In genomic region chr5:15948290-15949037, GRCm38 (mm10) we compare ENCODE assay signal across 17 mouse cellular contexts. TPM values are rescaled to one million over a fixed set of nuclear protein-coding genes. Genes with fewer than 3 reads are reported as not detected.
A peak's percentile ranks its signal among the peaks of the same experiment; 100 is the strongest.
DNase-seq lines count a peak whose midpoint lies in the region; ATAC-seq and TF ChIP-seq lines count a peak whose summit lies in the region.
"Had no signal": no experiment of that assay in that cellular context is flagged by ENCODE, and none has a peak within 500 bp of the region (broad histone marks: within the 10 kb centered on the region; RNA-seq: fewer than 3 reads in every experiment).

No protein-coding gene starts in this region.

- 0 out of 2 replicates have a peak, but pooled peaks cover 4% of the 10 kb centered on the region for H3K36me3 ChIP-seq in forebrain, embryonic 12.5 days (replicated peaks)
- peaks cover 2% of the 10 kb centered on the region; the same call in 1 of the 2 replicates for H3K36me3 ChIP-seq in forebrain, embryonic 10.5 days (replicated peaks)
- no peaks in the 10 kb centered on the region for H3K36me3 ChIP-seq in hindbrain, embryonic 12.5 days
- H3K36me3 ChIP-seq in midbrain, postnatal 0 days (ENCODE audit: insufficient read depth, low read length) = no peaks in the 10 kb centered on the region

- TF ChIP-seq CTCF in midbrain, postnatal 0 days (IDR thresholded peaks at IDR 0.05) = no peak

- H3K27ac ChIP-seq in forebrain, embryonic 12.5 days = no peak overlapping the region
- no peak overlapping the region for H3K27ac ChIP-seq in forebrain, embryonic 10.5 days
- H3K27ac ChIP-seq in hindbrain, embryonic 12.5 days = no peak overlapping the region; the same call in 1 of the 2 replicates
- no peak overlapping the region for H3K27ac ChIP-seq in midbrain, postnatal 0 days (ENCODE audit: low read depth, low read length)
- H3K27ac ChIP-seq: macrophage had no signal

- no peak for DNase-seq in forebrain, embryonic 10.5 days (ENCODE audit: extremely low spot score, low spot score)
- DNase-seq in R1 (ENCODE audit: low read depth, low spot score) = peak; percentile 6
- DNase-seq in midbrain, postnatal 0 days (ENCODE audit: low spot score) = peak; percentile 33
- DNase-seq in layer of hippocampus, postnatal 25 days (ENCODE audit: extremely low spot score in 1 of 2, low spot score in 1 of 2) = no peak
- no peak for DNase-seq in heart, postnatal 25 days (ENCODE audit: low spot score)
- DNase-seq: adrenal gland, adult 2 months; cerebellum, adult 11 months; gastrocnemius, postnatal 36 days; kidney, adult 9 months; lung, adult 2 months; right cerebral cortex, postnatal 14 days had no signal

- intact Hi-C loops in heart, postnatal 25 days (cut with DNase I) = no loop called here

- WGBS in forebrain, embryonic 12.5 days = 85% methylated on average over 6 of the region's 6 CpGs
- WGBS in forebrain, embryonic 10.5 days = 92% methylated on average over 6 of the region's 6 CpGs
- 66% methylated on average over 6 of the region's 6 CpGs for WGBS in hindbrain, embryonic 12.5 days
- WGBS in midbrain, postnatal 0 days = 73% methylated on average over 6 of the region's 6 CpGs

- H3K9ac ChIP-seq in forebrain, embryonic 12.5 days = no peak overlapping the region
- no peak overlapping the region for H3K9ac ChIP-seq in hindbrain, embryonic 12.5 days
- H3K9ac ChIP-seq in midbrain, postnatal 0 days (replicated peaks; ENCODE audit: low read length, poor library complexity, severe bottlenecking) = no peak overlapping the region

- H3K4me2 ChIP-seq in forebrain, embryonic 12.5 days = no peak overlapping the region
- no peak overlapping the region for H3K4me2 ChIP-seq in hindbrain, embryonic 12.5 days (replicated peaks)
- no peak overlapping the region for H3K4me2 ChIP-seq in midbrain, postnatal 0 days (ENCODE audit: low read depth, low read length, poor library complexity, severe bottlenecking)
- H3K4me2 ChIP-seq: liver, embryonic 11.5 days had no signal

- no peaks in the 10 kb centered on the region for H3K9me3 ChIP-seq in forebrain, embryonic 12.5 days
- no peaks in the 10 kb centered on the region for H3K9me3 ChIP-seq in forebrain, embryonic 10.5 days
- no peaks in the 10 kb centered on the region for H3K9me3 ChIP-seq in hindbrain, embryonic 12.5 days (replicated peaks)
- no peaks in the 10 kb centered on the region for H3K9me3 ChIP-seq in midbrain, postnatal 0 days (ENCODE audit: low read length)

- no peaks in the 10 kb centered on the region for H3K27me3 ChIP-seq in forebrain, embryonic 12.5 days
- no peaks in the 10 kb centered on the region for H3K27me3 ChIP-seq in forebrain, embryonic 10.5 days (ENCODE audit: poor library complexity, severe bottlenecking)
- H3K27me3 ChIP-seq in hindbrain, embryonic 12.5 days = peaks cover 10% of the 10 kb centered on the region
- H3K27me3 ChIP-seq in midbrain, postnatal 0 days (ENCODE audit: insufficient read depth, low read length) = no peaks in the 10 kb centered on the region
- H3K27me3 ChIP-seq: CH12.LX had no signal

- H3K4me1 ChIP-seq in forebrain, embryonic 12.5 days = no peaks in the 10 kb centered on the region
- H3K4me1 ChIP-seq in forebrain, embryonic 10.5 days = no peaks in the 10 kb centered on the region
- no peaks in the 10 kb centered on the region for H3K4me1 ChIP-seq in hindbrain, embryonic 12.5 days
- no peaks in the 10 kb centered on the region for H3K4me1 ChIP-seq in midbrain, postnatal 0 days (ENCODE audit: insufficient read depth, low read length)

- H3K4me3 ChIP-seq in forebrain, embryonic 12.5 days (replicated peaks) = no peak overlapping the region
- H3K4me3 ChIP-seq in forebrain, embryonic 10.5 days = no peak overlapping the region
- no peak overlapping the region for H3K4me3 ChIP-seq in hindbrain, embryonic 12.5 days
- H3K4me3 ChIP-seq in midbrain, postnatal 0 days (ENCODE audit: low read depth, low read length) = no peak overlapping the region
- H3K4me3 ChIP-seq: erythroblast, embryonic 14.5 days had no signal

- peak; percentile 46; the same call in 1 of the 2 replicates for ATAC-seq in forebrain, embryonic 12.5 days (ENCODE audit: low FRiP score)
- peak; percentile 87 for ATAC-seq in hindbrain, embryonic 12.5 days (ENCODE audit: low FRiP score)
- no peak; the same call in 1 of the 2 replicates for ATAC-seq in midbrain, postnatal 0 days (ENCODE audit: low FRiP score)

RNA-seq across cellular contexts. Expression of gene Cacna2d1, which starts 14.0 kb away (rescaled TPM):
- 30.3 and 36.7 TPM in 2 replicates for polyA plus RNA-seq in forebrain, embryonic 12.5 days (2016; fragmentation: Nextera tagmentation; extraction: Ambion mirVana)
- polyA plus RNA-seq in forebrain, embryonic 10.5 days (2016; fragmentation: Nextera tagmentation; extraction: Ambion mirVana) = 3.9 and 6.4 TPM in 2 replicates
- polyA plus RNA-seq in hindbrain, embryonic 12.5 days (2016; fragmentation: Nextera tagmentation; extraction: Ambion mirVana) = 41.3 and 44.7 TPM in 2 replicates
- 77.8 and 107 TPM in 2 replicates for total RNA-seq in midbrain, postnatal 0 days (2014; rRNA removed)
- 38.8 and 43.3 TPM in 2 replicates for polyA plus RNA-seq in midbrain, postnatal 0 days (2015; fragmentation: Nextera tagmentation; extraction: Ambion mirVana)
- total RNA-seq in layer of hippocampus, postnatal 25 days (2021) = 100 to 1,000 TPM; 137 to 156 TPM
- 100 to 1,000 TPM in 1 of 2 experiments, 10 to 100 TPM in 1; 97.0 to 105 TPM for total RNA-seq in heart, postnatal 25 days (2021)
- polyA plus RNA-seq: erythroblast, embryonic 14.5 days; macrophage had no signal

Comparison
In these comparisons a context has a peak if more than half of its experiments do, and no peak if none do; other contexts are left out.
1. DNase-seq: peak in R1 (single experiment) and midbrain, postnatal 0 days (single experiment); none in forebrain, embryonic 10.5 days (single experiment), layer of hippocampus, postnatal 25 days (0 of 2) and heart, postnatal 25 days (single experiment).